ENCODE assay signal across 20 mouse cellular contexts in genomic region chr2:57396061-57396460, GRCm38 (mm10).
DNase-seq lines count a peak whose midpoint lies in the region; ATAC-seq lines count a peak whose summit lies in the region.
"Had no signal": no experiment of that assay in that cellular context is flagged by ENCODE, and none has a peak within 500 bp of the region (broad histone marks: within the 10 kb centered on the region; RNA-seq: fewer than 3 reads in every experiment).

No protein-coding gene starts in this region.

- no peaks in the 10 kb centered on the region for H3K9me3 ChIP-seq in kidney, embryonic 15.5 days (replicated peaks)
- H3K9me3 ChIP-seq: embryonic facial prominence, embryonic 10.5 days; heart, embryonic 10.5 days; hindbrain, embryonic 13.5 days had no signal

- H3K36me3 ChIP-seq in kidney, embryonic 15.5 days = no peaks in the 10 kb centered on the region
- H3K36me3 ChIP-seq: embryonic facial prominence, embryonic 10.5 days; heart, embryonic 10.5 days; hindbrain, embryonic 13.5 days had no signal

- H3K4me2 ChIP-seq in kidney, embryonic 15.5 days = no peak overlapping the region
- H3K4me2 ChIP-seq: hindbrain, embryonic 13.5 days had no signal

- no peak overlapping the region for H3K4me3 ChIP-seq in kidney, embryonic 15.5 days (replicated peaks)
- H3K4me3 ChIP-seq: embryonic facial prominence, embryonic 10.5 days; gastrocnemius, adult 2 months; heart, embryonic 10.5 days; hindbrain, embryonic 13.5 days had no signal

- H3K9ac ChIP-seq in kidney, embryonic 15.5 days = no peak overlapping the region
- H3K9ac ChIP-seq: hindbrain, embryonic 13.5 days had no signal

- H3K27me3 ChIP-seq in kidney, embryonic 15.5 days = no peaks in the 10 kb centered on the region
- H3K27me3 ChIP-seq: hindbrain, embryonic 13.5 days had no signal

- WGBS in kidney, embryonic 15.5 days = 88% methylated on average over 13 of the region's 13 CpGs

- no peaks in the 10 kb centered on the region for H3K4me1 ChIP-seq in kidney, embryonic 15.5 days
- H3K4me1 ChIP-seq: embryonic facial prominence, embryonic 10.5 days; heart, embryonic 10.5 days; hindbrain, embryonic 13.5 days had no signal

- no peak overlapping the region for H3K27ac ChIP-seq in kidney, embryonic 15.5 days
- H3K27ac ChIP-seq: embryonic facial prominence, embryonic 10.5 days; gastrocnemius, adult 2 months; heart, embryonic 10.5 days; hindbrain, embryonic 13.5 days had no signal

- ATAC-seq in cerebellum, adult (ENCODE audit: insufficient number of reproducible peaks, low FRiP score, low TSS enrichment) = no peak
- no peak for ATAC-seq in kidney, embryonic 15.5 days (replicated peaks; ENCODE audit: low FRiP score)
- ATAC-seq: forebrain, embryonic 14.5 days had no signal

- peak; percentile 69 to 72 for DNase-seq in cerebellum, postnatal 10 days
- DNase-seq in kidney, adult 11 months = peak; percentile 34
- no peak for DNase-seq in kidney, postnatal 4 days
- DNase-seq in kidney, adult 9 months = peak; percentile 48
- DNase-seq in kidney, postnatal 36 days = peak; percentile 16 to 53
- no peak for DNase-seq in thymus, postnatal 4 days
- DNase-seq: adrenal gland, adult 8-10 months; adrenal gland, postnatal 36 days; cerebellum, adult 11 months; cerebellum, adult 8-10 months; gastrocnemius, adult 2 months; gastrocnemius, postnatal 25 days; heart, postnatal 10 days; heart, postnatal 4 days had no signal

Comparison
In these comparisons a context has a peak if more than half of its experiments do, and no peak if none do; other contexts are left out.
1. DNase-seq: peak in cerebellum, postnatal 10 days (2 of 2), kidney, adult 11 months (single experiment), kidney, adult 9 months (single experiment) and kidney, postnatal 36 days (2 of 2); none in kidney, postnatal 4 days (0 of 2) and thymus, postnatal 4 days (single experiment).